Mouse (Mus musculus): ENCODE data around the gene Ctnnd2. TPM values are rescaled to one million over a fixed set of nuclear protein-coding genes. Genes with fewer than 3 reads are reported as not detected.

Ctnnd2 gene
- polyA plus RNA-seq, 3 experiments from 2014 or later: 0.27 TPM; not detected in 2

DNA sequence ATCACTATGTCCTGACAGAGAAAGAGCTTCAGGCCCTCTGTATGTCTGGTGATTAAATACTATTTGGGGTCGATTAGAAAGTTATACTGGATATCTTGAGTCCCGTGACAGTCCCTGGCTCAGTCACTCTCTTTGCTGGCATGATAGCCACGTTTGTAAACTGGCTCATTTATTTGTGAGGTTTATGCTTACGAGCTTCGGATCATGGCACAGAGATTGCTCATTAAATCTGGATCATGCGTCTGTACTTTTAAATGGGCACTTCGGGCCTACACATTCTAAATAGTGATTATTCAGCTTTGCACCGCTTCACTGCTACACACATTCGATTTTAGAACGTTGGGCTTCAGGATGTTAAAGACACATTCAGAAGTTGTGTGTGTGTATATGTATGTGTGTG lies 96.4 kb downstream of the Ctnnd2 start:
- no peak for ATAC-seq

DNA sequence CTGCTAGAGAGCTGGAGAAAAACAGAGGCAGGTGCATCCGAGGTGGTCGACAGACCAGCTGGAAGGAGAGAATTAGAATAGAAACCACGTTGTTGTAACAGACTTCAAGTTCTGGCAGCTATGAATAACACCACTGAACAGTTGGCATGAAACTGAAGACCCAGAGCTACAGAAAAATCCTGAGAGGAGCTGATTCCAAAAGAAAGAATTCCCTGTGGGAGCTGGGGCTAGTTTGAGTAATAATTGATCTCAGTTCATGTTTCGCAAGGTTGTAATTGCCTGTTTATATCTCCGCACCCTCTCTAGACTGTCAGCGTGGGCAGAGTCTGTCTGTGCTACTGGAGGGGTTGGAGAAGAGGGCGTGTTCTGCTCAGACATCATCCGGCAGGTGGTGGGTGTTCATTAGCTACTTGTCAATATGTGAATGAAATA lies 98.8 kb downstream of the Ctnnd2 start:
- ATAC-seq: no peak

DNA sequence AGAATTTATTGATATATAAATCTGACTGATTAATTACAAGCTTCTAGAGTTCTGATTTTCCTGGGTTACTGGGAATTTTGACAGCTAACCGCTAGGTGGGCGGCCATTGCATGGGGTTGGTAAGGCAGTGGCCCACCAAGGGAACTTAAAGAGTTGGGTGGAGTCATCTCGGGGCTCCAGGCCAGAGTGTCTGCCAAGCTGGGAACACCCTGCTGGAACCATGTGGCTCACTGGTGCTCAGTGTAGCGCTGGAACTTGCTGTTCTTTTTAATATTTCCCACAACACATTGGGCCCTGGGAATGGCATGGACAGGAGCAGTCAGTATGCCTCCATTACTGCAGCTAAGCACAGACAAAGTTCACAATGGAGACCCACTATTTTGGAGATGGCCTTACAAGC lies 99.9 kb downstream of the Ctnnd2 start:
- ATAC-seq: no peak

DNA sequence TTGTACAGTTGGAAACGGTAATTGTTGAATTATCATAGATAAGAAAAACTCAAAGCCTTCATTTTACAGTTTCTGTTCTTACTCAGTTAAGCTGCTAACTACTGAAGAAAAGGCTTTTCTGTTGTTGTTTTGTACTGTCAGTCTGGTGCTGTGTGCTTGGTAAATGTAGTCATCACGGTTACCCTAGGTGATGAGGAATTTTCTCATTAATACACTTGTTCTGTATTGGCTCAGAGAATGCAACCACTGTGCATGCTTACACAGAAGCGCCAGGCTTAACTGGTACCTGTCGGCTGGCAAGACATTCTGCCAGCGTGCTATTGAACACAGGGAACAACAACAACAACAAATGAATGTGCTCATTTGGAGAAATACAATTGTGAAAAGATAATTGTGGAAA lies 103.3 kb downstream of the Ctnnd2 start:
- ATAC-seq: no peak

DNA sequence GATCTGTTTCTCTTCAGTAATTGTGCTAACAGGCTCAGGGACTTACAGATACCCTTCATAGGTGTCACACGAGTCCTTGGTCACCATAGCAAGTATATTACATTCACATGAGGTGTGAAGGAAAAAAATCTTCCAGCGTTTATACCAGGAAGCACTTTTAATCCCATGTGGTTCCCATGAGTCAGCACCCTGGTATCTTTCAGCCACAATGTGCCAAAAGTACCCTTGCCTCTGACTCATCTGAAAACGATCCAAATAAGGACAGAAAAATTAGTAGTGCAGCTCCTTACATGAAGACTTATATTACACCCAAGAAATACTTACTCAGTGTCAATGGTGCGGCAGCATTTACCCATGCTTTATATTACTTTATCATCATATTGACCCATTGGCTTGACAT lies 104.3 kb downstream of the Ctnnd2 start:
- no peak for ATAC-seq

DNA sequence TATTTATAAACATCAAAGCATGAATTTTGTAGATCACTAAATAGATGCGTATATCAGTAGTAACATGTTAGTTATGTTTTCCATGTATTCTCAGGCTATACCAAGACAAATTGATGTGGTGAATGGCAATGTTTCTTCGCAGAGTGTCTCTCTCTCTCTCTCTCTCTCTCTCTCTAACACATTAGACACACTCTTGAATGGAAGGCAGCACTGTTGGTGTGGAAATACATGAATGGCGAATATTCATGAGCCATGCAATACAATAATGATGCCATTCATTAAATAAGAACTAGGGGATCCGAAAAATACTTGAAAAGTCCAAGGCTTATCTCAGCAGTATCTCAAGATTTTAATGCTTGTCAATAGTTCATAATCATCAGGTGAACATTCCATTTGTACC lies 106.2 kb downstream of the Ctnnd2 start:
- no peak for ATAC-seq

DNA sequence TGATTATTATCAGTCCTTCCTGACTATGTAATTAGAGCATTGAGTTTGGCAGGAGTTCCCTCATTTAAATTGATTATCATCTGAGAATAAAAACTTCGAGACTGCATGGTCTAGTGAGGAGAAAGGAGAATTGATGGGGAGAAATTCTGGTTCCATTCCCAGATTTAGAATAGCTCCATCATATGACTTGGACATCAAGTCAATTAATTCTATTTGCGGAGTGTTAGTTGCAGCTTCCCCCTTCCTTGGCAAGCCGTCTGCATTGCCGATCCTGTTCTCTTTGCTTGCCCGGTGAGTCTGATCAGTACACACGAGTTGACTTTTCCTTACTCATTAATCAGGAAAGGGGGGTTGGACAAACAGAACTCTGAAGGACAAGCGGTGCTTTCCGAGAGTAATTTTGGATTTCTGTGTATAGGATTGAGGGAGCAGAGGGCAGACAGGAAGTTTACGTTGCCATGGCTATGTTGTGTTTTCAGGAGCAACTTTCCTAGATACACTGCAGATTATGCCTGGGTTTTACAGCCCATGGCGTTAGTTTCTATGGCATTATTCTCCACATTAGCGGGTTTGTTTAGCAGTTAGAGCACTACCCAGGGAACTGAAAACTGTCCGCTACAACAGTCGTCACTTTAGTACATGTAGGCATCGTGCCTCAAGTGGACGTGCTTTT lies 113.3 kb downstream of the Ctnnd2 start:
- no peak for ATAC-seq

DNA sequence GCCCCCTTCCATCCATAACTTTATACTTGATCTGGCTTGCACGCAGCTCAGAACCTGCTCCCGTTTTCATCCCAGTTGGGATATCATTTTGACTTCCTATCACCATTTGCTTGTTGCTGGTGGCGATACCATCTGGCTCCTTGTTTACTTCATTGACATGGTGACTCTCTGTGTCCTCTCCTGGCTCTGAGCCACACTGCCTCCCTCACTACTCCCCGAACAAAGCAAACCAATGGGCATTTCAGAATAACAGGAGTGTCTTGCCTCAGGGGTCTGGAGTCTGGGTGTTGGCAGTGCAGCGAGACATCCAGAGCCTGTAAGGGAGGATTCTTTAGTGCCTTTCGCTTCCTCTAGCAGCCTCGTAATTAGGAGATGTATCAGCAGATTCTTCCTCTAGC lies 113.9 kb downstream of the Ctnnd2 start:
- no peak for ATAC-seq

DNA sequence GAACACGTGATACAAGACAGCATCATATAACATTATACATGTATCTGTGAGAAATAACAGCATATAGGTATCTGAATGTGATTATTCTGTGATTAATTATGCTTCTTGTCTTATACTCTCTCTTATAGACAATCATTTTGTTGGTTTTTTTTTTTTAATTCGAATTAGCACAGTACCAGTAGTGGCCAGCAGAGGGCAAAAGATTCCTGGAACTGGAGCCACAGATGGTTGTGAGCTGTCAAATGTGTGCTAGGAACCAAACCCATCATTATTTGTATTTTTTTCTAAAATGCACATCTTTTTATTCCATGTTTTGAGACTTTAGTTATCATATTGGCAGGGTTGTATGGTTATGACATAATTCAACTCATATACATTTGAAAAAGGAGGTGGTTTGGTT lies 130.4 kb downstream of the Ctnnd2 start:
- no peak for ATAC-seq

DNA sequence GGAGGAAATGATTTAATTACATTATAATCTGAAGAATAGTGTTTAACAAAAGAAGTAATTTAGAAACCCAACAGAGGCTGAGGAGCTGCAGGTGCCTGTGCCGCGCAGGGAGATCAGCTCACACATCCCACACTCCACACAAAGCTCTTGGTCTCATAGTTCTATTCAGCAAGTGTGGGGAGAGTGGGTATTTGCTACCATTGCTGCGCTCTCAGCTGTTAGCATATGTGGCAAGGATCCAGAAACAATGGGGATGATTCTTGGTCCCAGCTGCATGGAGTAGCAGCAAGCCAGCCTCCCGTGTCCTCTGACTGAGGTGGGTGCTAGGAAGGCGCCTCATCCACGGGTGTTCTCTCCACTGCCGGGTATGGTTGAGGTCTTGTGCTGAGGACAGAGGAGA lies 134.0 kb downstream of the Ctnnd2 start:
- no peak for ATAC-seq

DNA sequence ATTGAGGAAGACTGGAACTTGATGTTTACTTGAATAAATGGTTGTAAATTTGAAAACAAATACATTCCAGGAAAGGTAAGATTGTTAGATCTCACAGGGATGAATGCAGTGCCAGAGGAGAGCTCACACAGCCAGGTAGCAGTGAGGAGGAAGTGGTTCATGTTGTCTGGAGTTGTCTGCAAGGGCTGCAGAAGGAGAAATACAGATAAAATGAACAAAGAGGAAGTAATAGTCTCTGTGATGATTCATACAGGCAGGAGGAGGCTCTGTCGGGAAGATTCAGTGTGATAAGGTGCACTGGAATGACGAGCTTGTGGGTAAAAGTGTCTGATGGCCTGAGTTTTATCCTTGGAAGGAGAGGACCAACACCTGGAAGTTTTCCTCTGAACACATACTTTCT lies 150.2 kb downstream of the Ctnnd2 start:
- ATAC-seq: no peak

DNA sequence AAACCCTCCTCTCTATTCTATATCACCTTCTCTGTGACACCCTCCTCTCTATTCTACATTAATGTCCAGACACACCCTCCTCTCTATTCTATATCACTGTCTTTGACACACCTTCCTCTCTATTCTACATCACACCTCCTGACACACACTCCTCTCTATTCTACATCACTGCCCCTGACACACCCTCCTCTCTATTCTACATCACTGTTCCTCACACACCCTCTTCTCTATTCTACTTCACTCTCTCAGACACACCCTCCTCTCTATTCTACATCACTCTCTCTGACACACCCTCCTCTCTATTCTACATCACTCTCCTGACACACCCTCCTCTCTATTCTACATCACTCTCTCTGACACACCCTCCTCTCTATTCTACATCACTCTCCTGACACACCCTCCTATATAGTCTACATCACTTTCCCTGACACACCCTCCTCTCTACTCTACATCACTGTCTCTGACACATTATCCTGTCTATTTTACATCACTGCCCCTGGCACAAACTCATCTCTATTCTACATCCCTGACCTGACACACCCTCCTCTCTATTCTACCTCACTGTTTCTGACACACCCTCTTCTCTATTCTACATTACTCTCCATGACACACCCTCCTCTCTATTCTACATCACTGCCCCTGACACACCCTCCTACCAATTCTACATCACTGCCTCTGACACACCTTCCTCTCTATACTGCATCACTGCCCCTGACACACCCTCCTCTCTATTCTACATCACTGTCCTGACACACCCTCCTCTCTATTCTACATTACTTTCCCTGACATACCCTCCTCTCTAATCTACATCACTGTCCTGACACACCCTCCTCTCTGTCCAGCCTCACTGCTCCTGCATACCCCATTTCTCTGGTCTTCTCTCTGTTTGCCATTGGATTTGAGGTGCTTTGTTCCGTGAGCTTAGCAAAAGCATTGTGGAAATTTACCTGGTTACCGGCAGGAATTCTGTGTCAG lies 161.2 kb downstream of the Ctnnd2 start:
- no peak for ATAC-seq

DNA sequence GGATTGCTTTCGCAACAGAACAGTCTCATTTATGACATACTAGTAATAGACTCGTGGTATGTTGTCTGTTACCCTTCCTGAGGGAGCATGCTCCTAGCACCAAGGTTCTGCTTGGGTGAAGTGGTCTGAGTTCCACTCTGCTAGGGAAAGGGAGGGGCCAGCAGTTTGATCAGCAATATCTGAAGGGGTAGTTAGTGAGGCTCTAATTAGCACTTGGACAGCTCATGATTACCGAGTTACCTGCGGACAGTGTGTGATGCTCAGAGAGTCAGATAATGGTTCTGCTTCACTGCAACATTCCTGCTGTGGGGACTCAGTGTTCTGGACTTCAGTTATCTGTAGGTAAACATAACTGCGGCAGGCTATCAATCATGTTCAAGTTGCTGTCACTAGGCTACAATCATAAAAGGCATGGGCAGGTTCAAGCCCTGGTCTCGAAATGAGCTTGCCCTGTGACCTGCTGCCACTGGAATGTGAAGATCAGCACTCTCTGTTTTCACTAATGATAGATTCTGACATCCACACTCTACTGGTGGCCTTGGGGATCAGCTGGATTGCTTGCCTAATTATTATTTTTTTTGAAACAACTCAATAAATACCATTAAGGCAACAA lies 166.3 kb downstream of the Ctnnd2 start:
- no peak for ATAC-seq

DNA sequence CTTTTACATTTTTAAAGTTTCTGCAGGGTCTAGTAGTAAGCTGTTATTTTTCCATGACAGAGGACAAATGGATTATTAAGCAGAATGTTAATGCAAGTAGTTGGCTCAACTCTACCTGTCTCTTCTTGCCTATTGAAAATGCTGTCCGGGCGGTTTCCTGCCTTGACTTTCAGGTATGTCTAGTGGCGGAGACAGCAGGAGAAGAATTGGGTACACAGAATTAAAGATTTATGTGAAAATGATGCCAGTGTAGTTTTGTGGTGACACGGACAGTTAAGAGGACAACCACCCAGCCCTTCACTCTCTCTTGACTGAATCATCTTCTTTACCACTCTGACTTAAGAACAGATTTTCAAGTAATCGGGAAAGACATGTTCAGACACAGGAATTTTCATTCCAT lies 173.4 kb downstream of the Ctnnd2 start:
- ATAC-seq: no peak

DNA sequence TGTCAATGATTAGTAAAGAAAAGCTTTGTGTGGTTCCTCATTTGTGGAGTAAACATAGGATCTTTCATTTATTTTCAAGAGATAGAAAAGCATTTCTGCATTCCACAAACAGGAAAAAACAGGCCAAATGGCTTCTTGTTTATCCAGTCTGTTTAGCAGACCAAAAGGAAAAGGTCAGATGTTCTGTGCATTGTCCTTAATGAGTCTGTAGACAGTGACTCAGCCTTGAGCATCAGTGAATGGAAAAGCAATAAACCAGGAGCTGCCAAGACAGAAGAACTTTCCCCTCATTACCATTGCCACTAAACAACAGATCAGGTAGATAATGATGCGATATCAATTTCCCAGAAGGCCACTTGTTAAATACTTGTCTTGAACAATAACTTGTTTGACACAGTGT lies 192.1 kb downstream of the Ctnnd2 start:
- no peak for ATAC-seq

DNA sequence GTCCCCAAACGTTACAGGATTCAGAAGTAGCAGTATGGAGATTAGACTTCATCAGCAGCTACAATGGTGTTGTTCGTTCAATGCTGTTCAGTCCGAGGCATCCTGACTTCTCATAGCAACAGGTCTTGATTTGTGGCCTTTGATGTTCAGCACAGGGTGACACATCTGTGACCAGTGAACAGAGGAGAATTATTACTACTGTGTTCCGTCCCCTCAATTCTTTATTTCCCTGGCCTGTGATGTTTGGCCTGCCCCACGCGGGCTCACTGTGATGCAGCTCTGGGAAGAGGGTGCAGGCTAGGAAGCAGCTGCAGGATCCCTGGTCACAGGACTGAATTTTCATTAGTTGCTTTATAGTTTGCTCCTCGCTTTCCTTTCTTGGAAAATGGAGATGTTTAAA lies 197.6 kb downstream of the Ctnnd2 start:
- ATAC-seq: no peak

DNA sequence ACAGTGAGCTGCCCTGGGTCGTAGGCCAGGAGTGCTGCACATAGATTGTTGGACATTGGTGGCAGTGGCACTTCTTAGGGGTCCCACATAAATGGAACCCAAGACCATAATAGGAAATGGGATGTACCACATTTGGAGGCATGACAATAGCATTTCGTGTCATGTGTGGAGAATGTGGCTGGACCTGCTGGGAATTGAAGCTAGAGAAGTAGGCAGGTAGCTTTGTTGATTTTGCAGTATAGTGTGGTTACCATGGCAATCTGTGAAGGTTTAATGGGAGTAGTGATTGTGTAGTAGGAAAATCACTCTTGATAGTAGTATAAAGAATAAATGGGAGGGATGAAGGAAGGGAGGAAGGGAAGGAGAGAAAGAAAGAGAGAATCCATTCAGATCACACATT lies 198.8 kb downstream of the Ctnnd2 start:
- ATAC-seq: no peak

DNA sequence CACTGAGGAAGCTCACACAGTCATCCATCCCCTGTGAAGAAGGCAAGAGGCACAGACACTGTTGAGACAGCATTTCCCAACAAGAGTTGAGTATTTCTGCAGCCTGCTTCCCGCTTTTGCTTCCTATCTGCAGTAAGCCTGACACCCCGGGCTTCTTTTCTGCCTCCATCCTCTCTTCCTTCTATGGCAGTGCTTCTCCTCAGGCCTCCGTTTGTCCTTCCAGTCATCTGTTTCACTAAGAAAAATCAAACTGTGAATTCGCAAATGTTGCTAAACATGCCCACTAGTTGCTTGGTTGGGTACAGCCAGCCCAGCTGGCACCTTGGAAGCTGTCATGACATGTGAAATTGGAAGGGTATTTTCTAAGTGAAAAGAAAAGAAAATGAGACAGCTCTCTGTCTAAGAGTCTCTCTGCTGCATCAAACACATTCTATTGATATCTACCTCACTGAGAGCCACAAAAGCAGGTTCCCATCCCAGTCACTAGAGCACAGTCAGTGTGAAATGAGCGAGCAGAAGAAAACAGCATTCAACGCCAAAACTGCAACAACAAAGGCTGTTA lies 201.3 kb downstream of the Ctnnd2 start:
- no peak for ATAC-seq

DNA sequence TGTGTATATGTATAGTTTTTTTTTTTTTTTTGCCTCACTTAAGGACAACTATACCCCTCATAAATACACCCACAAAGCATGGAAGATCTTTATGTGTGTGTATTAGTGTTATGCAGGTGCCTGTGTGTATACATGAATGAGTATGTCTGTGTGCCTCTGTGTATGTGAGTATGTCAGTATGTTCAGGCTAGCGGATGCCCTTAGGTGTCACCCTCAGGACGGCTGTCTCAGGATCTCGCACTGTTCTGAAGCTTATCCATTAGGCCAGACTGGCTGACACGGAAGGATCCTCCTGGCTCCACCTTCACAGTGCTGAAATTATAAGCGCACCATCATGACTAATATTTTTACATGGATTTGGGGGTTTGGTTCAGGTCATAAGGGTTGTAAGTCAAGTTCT lies 202.5 kb downstream of the Ctnnd2 start:
- ATAC-seq: no peak

DNA sequence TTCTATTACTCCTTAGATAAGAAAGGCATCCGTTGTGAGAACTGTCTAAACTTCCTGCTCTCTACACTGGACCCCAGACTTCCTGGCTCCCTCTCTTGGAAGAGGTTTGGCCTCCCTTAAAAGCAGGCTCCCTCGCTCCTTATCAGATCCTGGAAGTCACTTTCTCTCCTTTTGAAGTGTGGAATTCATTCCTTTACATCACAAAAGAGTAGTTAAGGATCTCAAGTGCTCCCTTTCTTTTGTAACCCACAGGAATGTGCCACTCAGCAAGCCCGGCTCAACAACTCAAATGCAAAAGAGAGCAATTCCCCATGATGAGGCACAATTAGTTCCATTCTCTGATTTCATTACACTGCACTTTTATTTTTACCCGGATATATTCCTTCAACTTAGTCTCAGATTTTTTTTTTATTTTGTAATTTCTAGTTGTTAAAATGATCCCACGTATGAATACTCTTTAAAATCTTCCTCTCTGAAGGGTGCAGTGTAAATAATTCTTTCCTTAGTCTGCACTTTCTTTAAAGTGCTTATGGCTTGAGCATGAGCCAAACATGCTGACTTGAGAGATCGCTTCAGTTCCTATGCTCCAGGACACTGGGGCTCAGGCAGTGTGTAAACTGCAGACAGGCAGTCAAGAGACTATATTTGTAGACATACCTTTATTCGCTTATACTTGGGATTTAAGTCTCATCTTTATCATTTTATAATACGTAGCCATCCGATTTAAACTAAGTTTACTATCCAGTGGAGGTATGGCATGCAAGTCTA lies 210.9 kb downstream of the Ctnnd2 start:
- no peak for ATAC-seq

DNA sequence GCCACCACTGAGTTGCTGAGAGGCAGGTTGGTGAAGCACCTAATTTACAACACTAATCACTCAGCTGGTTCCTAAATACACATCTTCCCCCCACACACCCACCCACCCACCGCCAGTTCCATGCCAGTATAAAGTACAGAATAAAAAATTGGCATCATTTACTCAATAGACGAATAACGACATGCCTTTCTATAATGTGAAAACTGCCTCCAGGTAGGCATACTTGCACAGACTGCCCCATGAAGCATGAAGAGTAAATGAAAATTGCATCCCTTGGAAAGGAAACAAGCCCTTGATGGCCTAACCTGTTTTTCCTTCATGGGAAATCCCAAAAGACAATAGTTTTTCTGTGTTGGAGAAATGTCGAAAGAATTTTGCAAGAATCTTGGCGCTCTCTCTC lies 212.0 kb downstream of the Ctnnd2 start:
- no peak for ATAC-seq

DNA sequence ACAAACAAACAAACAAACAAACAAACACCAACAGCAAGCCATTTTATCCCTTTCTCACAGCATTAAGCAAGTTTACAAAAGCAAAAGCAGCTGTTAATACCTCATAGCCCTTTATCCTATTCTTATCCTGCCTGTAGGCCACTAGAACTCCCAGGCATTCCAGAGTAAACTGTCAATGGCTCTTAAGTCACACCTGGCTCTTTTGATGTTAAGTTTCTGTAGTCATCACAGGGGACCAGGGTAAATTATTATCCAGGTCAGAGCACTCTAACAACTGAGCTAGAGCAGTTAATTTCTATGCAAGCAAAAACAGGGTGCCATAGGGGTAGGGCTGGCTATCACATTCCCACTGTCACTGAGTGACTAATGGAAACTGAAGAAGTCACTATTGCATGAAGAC lies 214.1 kb downstream of the Ctnnd2 start:
- no peak for ATAC-seq

DNA sequence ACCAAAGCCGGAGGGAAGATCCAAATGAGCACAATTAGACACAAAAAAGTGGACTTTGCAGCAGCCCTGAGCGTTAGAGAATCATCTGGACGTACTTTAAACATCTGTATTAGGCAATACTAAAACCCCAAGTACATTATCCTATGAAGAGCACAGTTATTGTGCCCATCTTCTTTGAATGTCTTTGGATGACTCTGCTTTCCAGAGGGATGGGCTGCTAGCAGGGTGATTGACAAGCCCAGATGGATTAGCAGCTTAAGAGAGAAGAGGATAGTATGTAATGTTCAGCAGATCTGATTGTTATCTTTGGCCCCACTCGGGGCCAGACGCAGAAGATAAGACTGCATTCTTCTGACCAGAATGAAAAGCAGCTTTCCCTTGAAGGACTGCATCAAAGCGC lies 214.9 kb downstream of the Ctnnd2 start:
- no peak for ATAC-seq
